Mouse (Mus musculus) liver, adult 2 months (tissue): ENCODE measurements around the gene Sv2c.

Experiments
- CTCF ChIP-seq: fragments of 200-500 bp; IDR thresholded peaks from 2 replicates; pipeline ENCODE4 v1.5.1; 2011; ENCODE audit warnings: low read depth, low read length, control low read depth
- POLR2A ChIP-seq: fragments of 200-500 bp; IDR thresholded peaks from 2 replicates; pipeline ENCODE4 v1.6.1; 2011; ENCODE audit warnings: low read length, control low read depth; ENCODE audit not compliant: insufficient read depth; ENCODE audit errors: extremely low read depth

DNA sequence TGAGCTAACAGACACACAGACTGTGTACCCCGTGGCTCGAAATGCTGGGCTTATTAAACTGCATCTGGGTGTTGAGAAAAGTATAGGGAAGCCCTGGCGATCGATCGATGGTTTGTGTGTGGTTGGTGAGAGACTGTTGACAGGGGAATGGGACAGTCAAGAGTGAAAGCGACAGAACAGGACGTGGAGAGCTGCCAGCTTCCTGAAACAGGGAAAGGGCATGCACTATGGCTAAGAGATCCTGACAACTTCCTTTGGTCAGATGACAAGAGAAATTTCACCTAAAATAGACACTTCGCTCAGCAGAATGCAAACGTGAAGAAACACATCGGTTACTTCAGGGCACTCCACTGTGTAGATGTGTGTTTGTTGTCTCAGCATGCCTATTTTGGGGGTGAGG lies 175.2 kb downstream of the Sv2c start:
- TF ChIP-seq CTCF (no peak), POLR2A (no peak)
